Mouse (Mus musculus): Measurements from ENCODE around the gene Nhlh2. TPM values are rescaled to one million over a fixed set of nuclear protein-coding genes. Genes with fewer than 3 reads are reported as not detected.
A peak's percentile ranks its signal among the peaks of the same experiment; 100 is the strongest.

Nhlh2 gene
- polyA plus RNA-seq, 1 experiment from 2014 or later: 25.6 TPM

- H3K9ac ChIP-seq (ENCODE audit: low read depth, low read length): no peak overlapping the region
- no peak for ATAC-seq
Measured at GRCm38 (mm10) chr3:102020604-102021003, 10.7 kb downstream of the Nhlh2 start.

GRCm38 (mm10) chr3:102022721-102023120, 12.8 kb downstream of the Nhlh2 start:
- ATAC-seq: no peak

More at GRCm38 (mm10) chr3:102020604-102021003, 10.7 kb downstream of the Nhlh2 start:
- Histone ChIP-seq H3K36me3 (ENCODE audit: control insufficient read depth, insufficient read depth, low read length) (no peaks in the 10 kb centered on the region), H3K27ac (ENCODE audit: low read depth, low read length) (no peak overlapping the region), H3K9me3 (ENCODE audit: control insufficient read depth, low read length) (no peaks in the 10 kb centered on the region), H3K4me3 (ENCODE audit: low read length) (no peak overlapping the region), H3K4me2 (ENCODE audit: low read length) (no peak overlapping the region), H3K27me3 (replicated peaks; ENCODE audit: control insufficient read depth, insufficient read depth, low read length) (no peaks in the 10 kb centered on the region), H3K4me1 (ENCODE audit: control insufficient read depth, insufficient read depth, low read depth, low read length) (peaks cover 2% of the 10 kb centered on the region; the same call in 1 of the 2 replicates)
- WGBS: 63% methylated on average over 1 of the region's 1 CpGs

GRCm38 (mm10) chr3:102023337-102023736, 13.5 kb downstream of the Nhlh2 start:
- no peaks in the 10 kb centered on the region for H3K9me3 ChIP-seq (ENCODE audit: control insufficient read depth, low read length)
- peak overlapping the region; percentile 5; the same call in 1 of the 2 replicates for H3K9ac ChIP-seq (ENCODE audit: low read depth, low read length)
- peak; percentile 59 for ATAC-seq
- peaks cover 2% of the 10 kb centered on the region; the same call in 1 of the 2 replicates for H3K4me1 ChIP-seq (ENCODE audit: control insufficient read depth, insufficient read depth, low read depth, low read length)
- 2% methylated on average over 27 of the region's 31 CpGs for WGBS
- peak overlapping the region; percentile 27 for H3K4me3 ChIP-seq (ENCODE audit: low read length)
- peak overlapping the region; percentile 61 for H3K4me2 ChIP-seq (ENCODE audit: low read length)
- H3K27ac ChIP-seq (ENCODE audit: low read depth, low read length): peak overlapping the region; percentile 18; the same call in 1 of the 2 replicates
- H3K27me3 ChIP-seq (replicated peaks; ENCODE audit: control insufficient read depth, insufficient read depth, low read length): no peaks in the 10 kb centered on the region
- H3K36me3 ChIP-seq (ENCODE audit: control insufficient read depth, insufficient read depth, low read length): no peaks in the 10 kb centered on the region

More at GRCm38 (mm10) chr3:102022721-102023120, 12.8 kb downstream of the Nhlh2 start:
- no peak overlapping the region for H3K4me3 ChIP-seq (ENCODE audit: low read length)
- H3K27ac ChIP-seq (ENCODE audit: low read depth, low read length): no peak overlapping the region
- H3K9ac ChIP-seq (ENCODE audit: low read depth, low read length): no peak overlapping the region
- 34% methylated on average over 1 of the region's 2 CpGs for WGBS
- H3K4me1 ChIP-seq (ENCODE audit: control insufficient read depth, insufficient read depth, low read depth, low read length): peaks cover 2% of the 10 kb centered on the region; the same call in 1 of the 2 replicates
- H3K9me3 ChIP-seq (ENCODE audit: control insufficient read depth, low read length): no peaks in the 10 kb centered on the region
- no peaks in the 10 kb centered on the region for H3K27me3 ChIP-seq (replicated peaks; ENCODE audit: control insufficient read depth, insufficient read depth, low read length)
- no peaks in the 10 kb centered on the region for H3K36me3 ChIP-seq (ENCODE audit: control insufficient read depth, insufficient read depth, low read length)
- no peak overlapping the region for H3K4me2 ChIP-seq (ENCODE audit: low read length)

- Histone ChIP-seq H3K27ac (ENCODE audit: low read depth, low read length) (no peak overlapping the region; the same call in 1 of the 2 replicates), H3K4me1 (ENCODE audit: control insufficient read depth, insufficient read depth, low read depth, low read length) (peaks cover 2% of the 10 kb centered on the region; the same call in 1 of the 2 replicates), H3K4me2 (ENCODE audit: low read length) (peak overlapping the region; percentile 61), H3K4me3 (ENCODE audit: low read length) (no peak overlapping the region; the same call in 1 of the 2 replicates), H3K27me3 (replicated peaks; ENCODE audit: control insufficient read depth, insufficient read depth, low read length) (no peaks in the 10 kb centered on the region), H3K9ac (ENCODE audit: low read depth, low read length) (peak overlapping the region; percentile 5; the same call in 1 of the 2 replicates), H3K9me3 (ENCODE audit: control insufficient read depth, low read length) (no peaks in the 10 kb centered on the region), H3K36me3 (ENCODE audit: control insufficient read depth, insufficient read depth, low read length) (no peaks in the 10 kb centered on the region)
- WGBS: 5% methylated on average over 5 of the region's 5 CpGs
- ATAC-seq: peak; percentile 3; the same call in 1 of the 2 replicates
Measured at GRCm38 (mm10) chr3:102023829-102024228, 14.0 kb downstream of the Nhlh2 start.

- Histone ChIP-seq H3K27ac (ENCODE audit: low read depth, low read length) (no peak overlapping the region), H3K9ac (ENCODE audit: low read depth, low read length) (no peak overlapping the region), H3K4me3 (ENCODE audit: low read length) (no peak overlapping the region), H3K4me2 (ENCODE audit: low read length) (no peak overlapping the region), H3K9me3 (ENCODE audit: control insufficient read depth, low read length) (no peaks in the 10 kb centered on the region), H3K36me3 (ENCODE audit: control insufficient read depth, insufficient read depth, low read length) (no peaks in the 10 kb centered on the region), H3K27me3 (replicated peaks; ENCODE audit: control insufficient read depth, insufficient read depth, low read length) (no peaks in the 10 kb centered on the region), H3K4me1 (ENCODE audit: control insufficient read depth, insufficient read depth, low read depth, low read length) (peaks cover 2% of the 10 kb centered on the region; the same call in 1 of the 2 replicates)
- 36% methylated on average over 9 of the region's 9 CpGs for WGBS
- peak; percentile 41; the same call in 1 of the 2 replicates for ATAC-seq
Measured at GRCm38 (mm10) chr3:102024981-102025451, 15.1 kb downstream of the Nhlh2 start.

GRCm38 (mm10) chr3:102025659-102026058, 15.8 kb downstream of the Nhlh2 start:
- no peak overlapping the region for H3K9ac ChIP-seq (ENCODE audit: low read depth, low read length)
- H3K27ac ChIP-seq (ENCODE audit: low read depth, low read length): no peak overlapping the region; the same call in 1 of the 2 replicates
- H3K4me3 ChIP-seq (ENCODE audit: low read length): no peak overlapping the region
- ATAC-seq: no peak
- H3K36me3 ChIP-seq (ENCODE audit: control insufficient read depth, insufficient read depth, low read length): no peaks in the 10 kb centered on the region
- no peaks in the 10 kb centered on the region for H3K27me3 ChIP-seq (replicated peaks; ENCODE audit: control insufficient read depth, insufficient read depth, low read length)
- WGBS: 59% methylated on average over 5 of the region's 5 CpGs
- no peak overlapping the region for H3K4me2 ChIP-seq (ENCODE audit: low read length)
- H3K4me1 ChIP-seq (ENCODE audit: control insufficient read depth, insufficient read depth, low read depth, low read length): peaks cover 2% of the 10 kb centered on the region; the same call in 1 of the 2 replicates
- H3K9me3 ChIP-seq (ENCODE audit: control insufficient read depth, low read length): no peaks in the 10 kb centered on the region

GRCm38 (mm10) chr3:102027880-102028279, 18.0 kb downstream of the Nhlh2 start:
- no peaks in the 10 kb centered on the region for H3K9me3 ChIP-seq (ENCODE audit: control insufficient read depth, low read length)
- H3K27me3 ChIP-seq (replicated peaks; ENCODE audit: control insufficient read depth, insufficient read depth, low read length): no peaks in the 10 kb centered on the region
- no peaks in the 10 kb centered on the region for H3K36me3 ChIP-seq (ENCODE audit: control insufficient read depth, insufficient read depth, low read length)
- no peak overlapping the region for H3K9ac ChIP-seq (ENCODE audit: low read depth, low read length)
- no peak for ATAC-seq
- H3K27ac ChIP-seq (ENCODE audit: low read depth, low read length): no peak overlapping the region
- no peak overlapping the region for H3K4me3 ChIP-seq (ENCODE audit: low read length)
- no peak overlapping the region for H3K4me2 ChIP-seq (ENCODE audit: low read length)
- 63% methylated on average over 6 of the region's 6 CpGs for WGBS
- H3K4me1 ChIP-seq (ENCODE audit: control insufficient read depth, insufficient read depth, low read depth, low read length): peaks cover 2% of the 10 kb centered on the region; the same call in 1 of the 2 replicates

- Histone ChIP-seq H3K4me3 (ENCODE audit: low read length) (no peak overlapping the region), H3K9ac (ENCODE audit: low read depth, low read length) (no peak overlapping the region), H3K27ac (ENCODE audit: low read depth, low read length) (no peak overlapping the region), H3K4me1 (ENCODE audit: control insufficient read depth, insufficient read depth, low read depth, low read length) (no peaks in the 10 kb centered on the region), H3K36me3 (ENCODE audit: control insufficient read depth, insufficient read depth, low read length) (no peaks in the 10 kb centered on the region), H3K9me3 (ENCODE audit: control insufficient read depth, low read length) (no peaks in the 10 kb centered on the region), H3K27me3 (replicated peaks; ENCODE audit: control insufficient read depth, insufficient read depth, low read length) (no peaks in the 10 kb centered on the region), H3K4me2 (ENCODE audit: low read length) (no peak overlapping the region)
- ATAC-seq: no peak
- WGBS: 87% methylated on average over 5 of the region's 5 CpGs
Measured at GRCm38 (mm10) chr3:102037806-102038205, 27.9 kb downstream of the Nhlh2 start.

- no peak overlapping the region for H3K9ac ChIP-seq (ENCODE audit: low read depth, low read length)
- no peak overlapping the region for H3K4me3 ChIP-seq (ENCODE audit: low read length)
- ATAC-seq: no peak
- no peaks in the 10 kb centered on the region for H3K4me1 ChIP-seq (ENCODE audit: control insufficient read depth, insufficient read depth, low read depth, low read length)
- no peak overlapping the region for H3K4me2 ChIP-seq (ENCODE audit: low read length)
- no peaks in the 10 kb centered on the region for H3K27me3 ChIP-seq (replicated peaks; ENCODE audit: control insufficient read depth, insufficient read depth, low read length)
- no peaks in the 10 kb centered on the region for H3K9me3 ChIP-seq (ENCODE audit: control insufficient read depth, low read length)
- WGBS: 63% methylated on average over 6 of the region's 6 CpGs
- H3K36me3 ChIP-seq (ENCODE audit: control insufficient read depth, insufficient read depth, low read length): no peaks in the 10 kb centered on the region
- no peak overlapping the region for H3K27ac ChIP-seq (ENCODE audit: low read depth, low read length)
Measured at GRCm38 (mm10) chr3:102038608-102039007, 28.7 kb downstream of the Nhlh2 start.
